Mouse (Mus musculus): ENCODE data around the gene Alcam. TPM values are rescaled to one million over a fixed set of nuclear protein-coding genes. Genes with fewer than 3 reads are reported as not detected.

The Alcam gene
- total and polyA plus RNA-seq, 3 experiments, result not detected

DNA sequence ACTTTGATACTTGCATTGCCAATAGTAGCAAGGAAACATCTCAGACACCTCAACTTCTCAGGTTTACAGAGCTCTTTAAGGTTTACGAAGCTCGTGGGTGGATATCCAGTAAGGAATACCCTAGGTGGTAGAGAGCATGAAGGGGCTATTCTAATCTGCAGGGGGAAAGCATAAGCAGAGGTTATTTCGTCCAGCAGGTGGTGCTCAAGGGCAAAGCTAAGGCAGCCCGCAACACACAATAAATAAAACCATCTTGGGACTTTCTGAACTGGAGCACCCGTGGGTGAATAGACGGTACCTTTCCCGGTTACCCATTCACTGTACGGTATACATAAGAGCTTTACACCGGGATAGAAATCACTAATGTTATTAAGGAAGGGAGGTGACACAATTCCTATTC lies 142.8 kb downstream of the Alcam start:
- H3K9ac ChIP-seq (ENCODE audit: control insufficient read depth, low read depth, low read length, poor library complexity, severe bottlenecking), result no peak overlapping the region

DNA sequence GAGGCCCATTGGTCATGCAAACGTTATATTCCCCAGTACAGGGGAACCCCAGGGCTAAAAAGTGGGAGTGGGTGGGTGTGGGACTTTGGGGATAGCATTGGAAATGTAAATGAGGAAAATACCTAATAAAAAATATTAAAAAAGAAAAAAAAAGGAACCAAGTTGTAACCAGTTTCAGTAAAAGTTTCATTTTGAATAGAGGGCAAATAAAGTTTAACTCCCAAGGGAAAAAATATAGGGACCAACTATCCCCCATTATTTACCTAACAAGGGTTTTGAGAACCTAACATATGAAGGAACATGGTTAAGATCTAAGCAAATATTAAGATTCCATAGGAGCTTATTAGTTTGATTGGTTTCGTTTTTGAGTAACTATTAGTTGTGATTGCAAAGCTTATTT lies 146.9 kb downstream of the Alcam start:
- no peak overlapping the region for H3K9ac ChIP-seq (ENCODE audit: control insufficient read depth, low read depth, low read length, poor library complexity, severe bottlenecking)
- no peak for TF ChIP-seq HCFC1 (IDR thresholded peaks at IDR 0.05; ENCODE audit: low read depth, low read length)
- no peak for TF ChIP-seq GATA1 (IDR thresholded peaks at IDR 0.05; ENCODE audit: low read depth, low read length)
- TF ChIP-seq CHD1 (IDR thresholded peaks at IDR 0.05; ENCODE audit: low read depth, low read length), result no peak
- TF ChIP-seq MAX (IDR thresholded peaks at IDR 0.05; ENCODE audit: low read length), result no peak
- no peak for TF ChIP-seq MXI1 (IDR thresholded peaks at IDR 0.05; ENCODE audit: low read depth, low read length)
- TF ChIP-seq POLR2AphosphoS2 (IDR thresholded peaks at IDR 0.05; ENCODE audit: low read length), result no peak

More for the DNA sequence above, 142.8 kb downstream of the Alcam start:
- DNase-seq (ENCODE audit: low read depth, low spot score), result peak; percentile 57
- Histone ChIP-seq H3K9me3 (replicated peaks; ENCODE audit: insufficient read depth, low read length) (no peaks in the 10 kb centered on the region), H3K4me1 (ENCODE audit: control insufficient read depth in 1 of 2, insufficient read depth in 2 of 2, low read length in 2 of 2) (no peaks in the 10 kb centered on the region), H3K27me3 (ENCODE audit: control insufficient read depth in 1 of 2, insufficient read depth in 2 of 2, low read length in 2 of 2) (no peaks in the 10 kb centered on the region), H3K79me2 (ENCODE audit: control insufficient read depth, insufficient read depth, low read length, poor library complexity) (no peaks in the 10 kb centered on the region), H3K27ac (ENCODE audit: control insufficient read depth, low read depth, low read length) (no peak overlapping the region), H3K36me3 (ENCODE audit: control insufficient read depth in 1 of 2, insufficient read depth in 2 of 2, low read length in 2 of 2) (no peaks in the 10 kb centered on the region), H3K4me3 (ENCODE audit: control insufficient read depth in 1 of 2, insufficient read depth in 1 of 2, low read depth in 2 of 2, low read length in 2 of 2) (no peak overlapping the region)
- TF ChIP-seq CHD2 (IDR thresholded peaks at IDR 0.05; ENCODE audit: low read length) (no peak), ZNF384 (IDR thresholded peaks at IDR 0.05; ENCODE audit: low read depth, low read length) (no peak), ZC3H11A (IDR thresholded peaks at IDR 0.05; ENCODE audit: low read depth, low read length) (peak; percentile 85), CTCF (IDR thresholded peaks at IDR 0.05 in 2 of 3, conservative IDR thresholded peaks at IDR 0.05 in 1 of 3; ENCODE audit: control insufficient read depth in 1 of 3, insufficient read depth in 1 of 3, low read depth in 2 of 3, low read length in 3 of 3, poor library complexity in 1 of 3, severe bottlenecking in 1 of 3) (peak; percentile 42 to 74 (median 70)), HCFC1 (IDR thresholded peaks at IDR 0.05; ENCODE audit: low read depth, low read length) (no peak), GABPA (IDR thresholded peaks at IDR 0.05; ENCODE audit: low read depth, low read length) (no peak), RAD21 (IDR thresholded peaks at IDR 0.05; ENCODE audit: low read depth, low read length) (peak; percentile 79), SMC3 (IDR thresholded peaks at IDR 0.05; ENCODE audit: low read depth, low read length) (peak; percentile 88), POLR2AphosphoS5 (IDR thresholded peaks at IDR 0.05; ENCODE audit: borderline replicate concordance, low read depth, low read length) (no peak), USF1 (IDR thresholded peaks at IDR 0.05; ENCODE audit: low read depth, low read length) (no peak), BHLHE40 (IDR thresholded peaks at IDR 0.05; ENCODE audit: borderline replicate concordance, low read depth, low read length) (no peak), USF2 (IDR thresholded peaks at IDR 0.05; ENCODE audit: borderline replicate concordance in 1 of 2, insufficient read depth in 1 of 2, low read depth in 1 of 2, low read length in 2 of 2) (no peak), GATA1 (IDR thresholded peaks at IDR 0.05; ENCODE audit: low read depth, low read length) (no peak), MAFK (IDR thresholded peaks at IDR 0.05; ENCODE audit: borderline replicate concordance, low read depth, low read length) (no peak)

More for the DNA sequence above, 146.9 kb downstream of the Alcam start:
- Histone ChIP-seq H3K4me1 (ENCODE audit: control insufficient read depth in 1 of 2, insufficient read depth in 2 of 2, low read length in 2 of 2) (no peaks in the 10 kb centered on the region), H3K27me3 (ENCODE audit: control insufficient read depth in 1 of 2, insufficient read depth in 2 of 2, low read length in 2 of 2) (no peaks in the 10 kb centered on the region), H3K9me3 (replicated peaks; ENCODE audit: insufficient read depth, low read length) (no peaks in the 10 kb centered on the region), H3K79me2 (ENCODE audit: control insufficient read depth, insufficient read depth, low read length, poor library complexity) (no peaks in the 10 kb centered on the region), H3K36me3 (ENCODE audit: control insufficient read depth in 1 of 2, insufficient read depth in 2 of 2, low read length in 2 of 2) (no peaks in the 10 kb centered on the region), H3K4me3 (ENCODE audit: control insufficient read depth in 1 of 2, insufficient read depth in 1 of 2, low read depth in 2 of 2, low read length in 2 of 2) (no peak overlapping the region; a peak in 1 of 4 replicates), H3K27ac (ENCODE audit: control insufficient read depth, low read depth, low read length) (no peak overlapping the region)
- DNase-seq (ENCODE audit: low read depth, low spot score), result no peak
